Mouse (Mus musculus) embryonic facial prominence, embryonic 14.5 days (tissue): ENCODE measurements around the gene Synpo2l. TPM values are rescaled to one million over a fixed set of nuclear protein-coding genes. Genes with fewer than 3 reads are reported as not detected.

Experiments
- ATAC-seq: fragments of 200-750 bp; cut with Nextera tagmentation; 2 replicates; pipeline ENCODE4 v1.8.0; 2017; ENCODE audit warnings: low read depth, moderate number of reproducible peaks, moderate TSS enrichment
- DNase-seq: peaks from one replicate; pipeline ENCODE4 v3.0.0-alpha.2; 2015; ENCODE audit warnings: low spot score
- H3K27ac ChIP-seq: fragments of 300-500 bp; sonication (generic); replicated peaks from 2 replicates; pipeline ENCODE4 v1.5.1; 2014; ENCODE audit warnings: low read depth, mild to moderate bottlenecking, low read length, moderate library complexity
- H3K27me3 ChIP-seq: fragments of 300-500 bp; sonication (generic); replicated peaks from 2 replicates; pipeline ENCODE4 v1.6.1; 2014; ENCODE audit warnings: low read length; ENCODE audit not compliant: control insufficient read depth, insufficient read depth
- H3K36me3 ChIP-seq: fragments of 300-500 bp; sonication (generic); 2 replicates; pipeline ENCODE4 v1.6.1; 2014; ENCODE audit warnings: low read length, mixed read lengths; ENCODE audit not compliant: control insufficient read depth, insufficient read depth
- H3K4me1 ChIP-seq: fragments of 300-500 bp; sonication (generic); 2 replicates; pipeline ENCODE4 v1.6.1; 2014; ENCODE audit warnings: antibody characterized with exemption, low read length; ENCODE audit not compliant: control insufficient read depth, insufficient read depth
- H3K4me2 ChIP-seq: fragments of 300-500 bp; sonication (generic); 2 replicates; pipeline ENCODE4 v1.6.1; 2014; ENCODE audit warnings: low read depth, mild to moderate bottlenecking, low read length, moderate library complexity, mixed read lengths
- H3K4me3 ChIP-seq: fragments of 300-500 bp; sonication (generic); 2 replicates; pipeline ENCODE4 v1.5.1; 2014; ENCODE audit warnings: low read depth, mild to moderate bottlenecking, low read length
- H3K9ac ChIP-seq: fragments of 300-500 bp; sonication (generic); 2 replicates; pipeline ENCODE4 v1.6.1; 2014; ENCODE audit warnings: low read depth, mild to moderate bottlenecking, low read length, moderate library complexity, mixed read lengths
- H3K9me3 ChIP-seq: fragments of 300-500 bp; sonication (generic); 2 replicates; pipeline ENCODE4 v1.6.1; 2016; ENCODE audit warnings: low read length; ENCODE audit not compliant: control insufficient read depth
- WGBS: fragments of 180-500 bp; shearing (Covaris S2); extraction: QIAGEN DNeasy Blood & Tissue Kit; methylation state at CpG from one replicate; pipeline ENCODE4 v1.1.7; 2014; 5-methylcytosine and 5-hydroxymethylcytosine counted together
- polyA plus RNA-seq: library from polyadenylated mRNA; unstranded; fragments of >200 nt; fragmentation: Nextera tagmentation; extraction: Ambion mirVana; gene quantifications from 2 replicates; pipeline ENCODE4 v1.2.1, GENCODE M21; 2014

Gene Synpo2l
- polyA plus RNA-seq, 1 experiment from 2014 or later = 52.2 TPM

DNA sequence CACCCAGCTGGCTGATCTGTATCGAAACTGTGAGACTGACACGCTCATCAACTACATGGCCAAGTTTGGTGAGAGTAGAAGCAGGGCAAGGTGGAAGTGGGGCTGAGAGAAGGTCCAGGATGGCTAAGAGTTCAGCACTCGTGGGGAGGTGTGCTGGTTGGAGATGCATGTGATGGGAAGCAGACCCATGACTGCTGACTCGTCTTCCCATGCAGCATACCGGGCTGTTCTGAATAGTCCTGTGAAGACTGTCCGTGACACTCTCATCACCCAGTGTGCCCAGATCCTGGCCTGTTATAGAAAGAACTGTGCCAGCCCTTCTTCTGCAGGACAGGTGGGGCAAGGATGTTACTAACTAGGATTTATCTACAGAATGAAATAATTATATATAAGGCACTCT, 23.6 kb upstream of the Synpo2l start:
- H3K4me3 ChIP-seq = no peak overlapping the region
- WGBS = 95% methylated on average over 6 of the region's 6 CpGs
- DNase-seq (no peak), ATAC-seq (no peak)
- H3K9me3 ChIP-seq = no peaks in the 10 kb centered on the region
- no peak overlapping the region for H3K4me2 ChIP-seq
- peaks cover 10% of the 10 kb centered on the region for H3K4me1 ChIP-seq
- H3K9ac ChIP-seq = no peak overlapping the region
- H3K27me3 ChIP-seq = no peaks in the 10 kb centered on the region
- no peak overlapping the region for H3K27ac ChIP-seq
- peaks cover 78% of the 10 kb centered on the region for H3K36me3 ChIP-seq

GRCm38 (mm10) chr14:20689009-20689408, 20.9 kb upstream of the Synpo2l start:
- Histone ChIP-seq H3K27me3 (no peaks in the 10 kb centered on the region), H3K36me3 (peaks cover 100% of the 10 kb centered on the region), H3K4me3 (no peak overlapping the region), H3K9ac (no peak overlapping the region), H3K4me2 (no peak overlapping the region), H3K9me3 (no peaks in the 10 kb centered on the region), H3K27ac (no peak overlapping the region), H3K4me1 (no peaks in the 10 kb centered on the region)
- 95% methylated on average over 2 of the region's 2 CpGs for WGBS
- ATAC-seq (no peak), DNase-seq (no peak)

DNA sequence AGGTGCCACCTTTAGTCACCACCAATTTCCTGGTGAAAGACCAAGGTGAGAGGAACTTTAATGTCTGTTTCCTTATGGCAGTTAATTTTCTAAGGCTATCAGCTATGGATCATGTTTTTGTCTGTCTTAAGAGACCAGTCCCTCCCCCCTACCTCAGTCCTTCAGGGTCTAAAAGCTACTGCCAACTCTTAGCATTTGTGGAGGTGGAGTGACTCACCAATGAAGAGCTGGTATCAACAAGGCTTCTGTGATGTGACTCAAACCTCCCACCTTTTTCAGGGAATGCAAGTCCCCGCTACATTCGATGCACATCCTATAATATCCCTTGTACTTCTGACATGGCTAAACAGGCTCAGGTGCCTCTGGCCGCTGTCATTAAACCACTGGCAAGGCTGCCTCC, 18.4 kb upstream of the Synpo2l start:
- H3K27ac ChIP-seq = no peak overlapping the region
- H3K27me3 ChIP-seq = no peaks in the 10 kb centered on the region
- peaks cover 100% of the 10 kb centered on the region for H3K36me3 ChIP-seq
- DNase-seq (no peak), ATAC-seq (no peak)
- 92% methylated on average over 3 of the region's 3 CpGs for WGBS
- H3K9ac ChIP-seq = no peak overlapping the region
- no peak overlapping the region for H3K4me2 ChIP-seq
- no peak overlapping the region for H3K4me3 ChIP-seq
- no peaks in the 10 kb centered on the region for H3K9me3 ChIP-seq
- no peaks in the 10 kb centered on the region for H3K4me1 ChIP-seq

GRCm38 (mm10) chr14:20682498-20682897, 14.3 kb upstream of the Synpo2l start:
- ATAC-seq (no peak), DNase-seq (no peak)
- WGBS = 58% methylated on average over 3 of the region's 3 CpGs
- Histone ChIP-seq H3K9ac (no peak overlapping the region), H3K9me3 (no peaks in the 10 kb centered on the region), H3K4me2 (no peak overlapping the region), H3K4me1 (no peaks in the 10 kb centered on the region), H3K27ac (no peak overlapping the region), H3K36me3 (peaks cover 100% of the 10 kb centered on the region), H3K4me3 (no peak overlapping the region), H3K27me3 (no peaks in the 10 kb centered on the region)

GRCm38 (mm10) chr14:20681742-20682141, 13.6 kb upstream of the Synpo2l start:
- DNase-seq = no peak
- H3K9ac ChIP-seq = no peak overlapping the region
- 87% methylated on average over 2 of the region's 2 CpGs for WGBS
- no peaks in the 10 kb centered on the region for H3K4me1 ChIP-seq
- H3K4me2 ChIP-seq = no peak overlapping the region
- H3K4me3 ChIP-seq = no peak overlapping the region
- no peaks in the 10 kb centered on the region for H3K27me3 ChIP-seq
- peaks cover 99% of the 10 kb centered on the region for H3K36me3 ChIP-seq
- no peak for ATAC-seq
- H3K9me3 ChIP-seq = no peaks in the 10 kb centered on the region
- H3K27ac ChIP-seq = no peak overlapping the region

- Histone ChIP-seq H3K27me3 (no peaks in the 10 kb centered on the region), H3K9ac (no peak overlapping the region), H3K4me2 (no peak overlapping the region), H3K27ac (no peak overlapping the region), H3K4me3 (no peak overlapping the region), H3K36me3 (peaks cover 74% of the 10 kb centered on the region), H3K9me3 (peaks cover 2% of the 10 kb centered on the region; the same call in 1 of the 2 replicates), H3K4me1 (peaks cover 13% of the 10 kb centered on the region; the same call in 1 of the 2 replicates)
- no peak for ATAC-seq
- DNase-seq = no peak
- WGBS = 93% methylated on average over 4 of the region's 4 CpGs
Observed at GRCm38 (mm10) chr14:20677906-20678305, 9.8 kb upstream of the Synpo2l start.

- Histone ChIP-seq H3K4me2 (peak within 1 kb of the TSS; percentile 73), H3K9ac (peak within 1 kb of the TSS; percentile 72), H3K4me1 (peaks cover 13% of the 10 kb centered on the region; the same call in 1 of the 2 replicates), H3K27ac (peak within 1 kb of the TSS; percentile 94), H3K4me3 (peak within 1 kb of the TSS; percentile 67), H3K9me3 (peaks cover 3% of the 10 kb centered on the region; the same call in 1 of the 2 replicates), H3K36me3 (peaks cover 38% of the 10 kb centered on the region), H3K27me3 (no peaks in the 10 kb centered on the region; the same call in 1 of the 2 replicates)
- WGBS = under 1% methylated on average over 35 of the region's 43 CpGs
- peak; percentile 99 for DNase-seq
- ATAC-seq = peak; percentile 96
Observed at GRCm38 (mm10) chr14:20674064-20674833, 6.1 kb upstream of the Synpo2l start, which contains the start of gene Sec24c. TSS of gene Sec24c (plus strand) at chr14:20674308.

GRCm38 (mm10) chr14:20673735-20674063, 5.5 kb upstream of the Synpo2l start:
- ATAC-seq (peak; percentile 28), DNase-seq (peak; percentile 65)
- Histone ChIP-seq H3K36me3 (peaks cover 32% of the 10 kb centered on the region), H3K27me3 (peaks cover 4% of the 10 kb centered on the region), H3K9ac (peak overlapping the region; percentile 72), H3K4me1 (peaks cover 13% of the 10 kb centered on the region; the same call in 1 of the 2 replicates), H3K4me2 (peak overlapping the region; percentile 73), H3K9me3 (peaks cover 3% of the 10 kb centered on the region; the same call in 1 of the 2 replicates), H3K27ac (peak overlapping the region; percentile 94), H3K4me3 (peak overlapping the region; percentile 67)
- 12% methylated on average over 13 of the region's 13 CpGs for WGBS

DNA sequence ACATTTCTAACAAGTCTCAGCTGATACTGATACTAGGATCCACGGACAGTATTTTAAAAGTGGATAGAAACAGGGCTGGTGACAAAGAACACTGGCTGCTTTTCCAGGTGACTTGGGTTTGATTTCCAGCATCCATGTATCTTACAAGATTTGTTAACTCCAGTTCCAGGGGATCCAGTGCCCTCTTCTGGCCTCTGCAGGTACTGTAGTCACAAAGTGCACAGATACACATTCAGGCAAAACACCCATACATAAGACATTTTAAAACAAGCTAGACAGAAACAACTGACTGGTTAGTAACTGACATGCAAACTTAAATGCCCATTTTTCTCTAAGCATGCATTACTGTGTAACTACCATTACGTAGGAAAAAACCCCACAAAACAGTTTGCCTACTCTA, 4.8 kb upstream of the Synpo2l start:
- DNase-seq (no peak), ATAC-seq (no peak)
- Histone ChIP-seq H3K36me3 (peaks cover 25% of the 10 kb centered on the region), H3K27ac (no peak overlapping the region), H3K4me3 (peak overlapping the region; percentile 67; the same call in 1 of the 2 replicates), H3K9ac (no peak overlapping the region), H3K4me2 (peak overlapping the region; percentile 73), H3K27me3 (peaks cover 4% of the 10 kb centered on the region), H3K4me1 (peaks cover 13% of the 10 kb centered on the region; the same call in 1 of the 2 replicates), H3K9me3 (peaks cover 3% of the 10 kb centered on the region; the same call in 1 of the 2 replicates)
- WGBS = 86% methylated on average over 2 of the region's 2 CpGs
